Mouse (Mus musculus) hindbrain, postnatal 0 days (tissue): ENCODE results near the gene Stab2. TPM values are rescaled to one million over a fixed set of nuclear protein-coding genes. Genes with fewer than 3 reads are reported as not detected.
A peak's percentile ranks its signal among the peaks of the same experiment; 100 is the strongest.

ENCODE experiments used
- ATAC-seq: fragments of 200-750 bp; cut with Nextera tagmentation; 2 replicates; pipeline ENCODE4 v1.8.0; 2017; ENCODE audit warnings: mild to moderate bottlenecking, moderate TSS enrichment, moderate library complexity
- DNase-seq: peaks from one replicate; pipeline ENCODE4 v3.0.0-alpha.2; 2015; ENCODE audit warnings: low spot score
- H3K27ac ChIP-seq: fragments of 300-500 bp; sonication (generic); 2 replicates; pipeline ENCODE4 v1.5.1; 2014; ENCODE audit warnings: mild to moderate bottlenecking
- H3K27me3 ChIP-seq: fragments of 300-500 bp; sonication (generic); 2 replicates; pipeline ENCODE4 v1.6.1; 2014; ENCODE audit warnings: low read length, mixed read lengths; ENCODE audit not compliant: insufficient read depth
- H3K36me3 ChIP-seq: fragments of 300-500 bp; sonication (generic); 2 replicates; pipeline ENCODE4 v1.6.1; 2014; ENCODE audit warnings: low read length, mixed read lengths; ENCODE audit not compliant: insufficient read depth
- H3K4me1 ChIP-seq: fragments of 300-500 bp; sonication (generic); 2 replicates; pipeline ENCODE4 v1.6.1; 2014; ENCODE audit warnings: antibody characterized with exemption, low read length, mixed read lengths; ENCODE audit not compliant: insufficient read depth
- H3K4me2 ChIP-seq: fragments of 300-500 bp; sonication (generic); 2 replicates; pipeline ENCODE4 v1.6.1; 2014; ENCODE audit warnings: low read depth, mild to moderate bottlenecking, low read length, moderate library complexity, mixed read lengths
- H3K4me3 ChIP-seq: fragments of 300-500 bp; sonication (generic); 2 replicates; pipeline ENCODE4 v1.5.1; 2014; ENCODE audit warnings: low read length
- H3K9ac ChIP-seq: fragments of 300-500 bp; sonication (generic); replicated peaks from 2 replicates; pipeline ENCODE4 v1.6.1; 2014; ENCODE audit warnings: mild to moderate bottlenecking, low read length, moderate library complexity, mixed read lengths
- H3K9me3 ChIP-seq: fragments of 300-500 bp; sonication (generic); 2 replicates; pipeline ENCODE4 v1.6.1; 2016; ENCODE audit warnings: low read length, mixed read lengths
- CTCF ChIP-seq: IDR thresholded peaks from 2 replicates; pipeline ENCODE4 v1.5.1; 2016; ENCODE audit warnings: antibody characterized with exemption, control low read depth, low read depth
- WGBS: fragments of 180-500 bp; shearing (Covaris S2); extraction: QIAGEN DNeasy Blood & Tissue Kit; methylation state at CpG from one replicate; pipeline ENCODE4 v1.1.7; 2014; 5-methylcytosine and 5-hydroxymethylcytosine counted together
- polyA plus RNA-seq: library from polyadenylated mRNA; unstranded; fragments of >200 nt; fragmentation: Nextera tagmentation; extraction: Ambion mirVana; gene quantifications from 2 replicates; pipeline ENCODE4 v1.2.1, GENCODE M21; 2015
- total RNA-seq: library from RNA; depleted of rRNA; stranded (reverse); fragments of >200 nt; gene quantifications from 2 replicates; pipeline ENCODE4 v1.2.3, GENCODE M21; 2014

Stab2 gene
- total and polyA plus RNA-seq, 2 experiments from 2014 or later, result 0.10 to 0.42 TPM

GRCm38 (mm10) chr10:87039800-87040199 is 32.0 kb upstream of the Stab2 start:
- WGBS, result 84% methylated on average over 3 of the region's 3 CpGs
- Histone ChIP-seq H3K4me3 (no peak overlapping the region), H3K9ac (no peak overlapping the region), H3K36me3 (no peaks in the 10 kb centered on the region), H3K27me3 (no peaks in the 10 kb centered on the region), H3K4me1 (0 out of 2 replicates have a peak, but pooled peaks cover 4% of the 10 kb centered on the region), H3K27ac (no peak overlapping the region), H3K4me2 (no peak overlapping the region), H3K9me3 (no peaks in the 10 kb centered on the region)
- no peak for DNase-seq
- ATAC-seq, result no peak
- no peak for TF ChIP-seq CTCF

GRCm38 (mm10) chr10:87039340-87039739 is 31.5 kb upstream of the Stab2 start:
- H3K27ac ChIP-seq, result no peak overlapping the region
- no peak for TF ChIP-seq CTCF
- no peak overlapping the region for H3K4me2 ChIP-seq
- H3K9me3 ChIP-seq, result no peaks in the 10 kb centered on the region
- no peak overlapping the region for H3K9ac ChIP-seq
- no peak for DNase-seq
- H3K36me3 ChIP-seq, result no peaks in the 10 kb centered on the region
- WGBS, result 85% methylated on average over 6 of the region's 6 CpGs
- H3K4me1 ChIP-seq, result 0 out of 2 replicates have a peak, but pooled peaks cover 4% of the 10 kb centered on the region
- ATAC-seq, result no peak
- H3K4me3 ChIP-seq, result no peak overlapping the region
- H3K27me3 ChIP-seq, result no peaks in the 10 kb centered on the region

GRCm38 (mm10) chr10:87037062-87037461 is 29.2 kb upstream of the Stab2 start:
- DNase-seq, result peak; percentile 17
- H3K27ac ChIP-seq, result no peak overlapping the region
- ATAC-seq, result no peak
- no peaks in the 10 kb centered on the region for H3K36me3 ChIP-seq
- no peak for TF ChIP-seq CTCF
- no peak overlapping the region for H3K4me3 ChIP-seq
- 0 out of 2 replicates have a peak, but pooled peaks cover 4% of the 10 kb centered on the region for H3K4me1 ChIP-seq
- H3K9me3 ChIP-seq, result no peaks in the 10 kb centered on the region
- no peak overlapping the region; the same call in 1 of the 2 replicates for H3K9ac ChIP-seq
- no peaks in the 10 kb centered on the region for H3K27me3 ChIP-seq
- 22% methylated on average over 5 of the region's 5 CpGs for WGBS
- H3K4me2 ChIP-seq, result no peak overlapping the region

GRCm38 (mm10) chr10:87036271-87036703 is 28.5 kb upstream of the Stab2 start:
- Histone ChIP-seq H3K9ac (no peak overlapping the region), H3K4me3 (no peak overlapping the region), H3K27ac (no peak overlapping the region), H3K36me3 (no peaks in the 10 kb centered on the region), H3K27me3 (no peaks in the 10 kb centered on the region), H3K9me3 (no peaks in the 10 kb centered on the region), H3K4me1 (0 out of 2 replicates have a peak, but pooled peaks cover 4% of the 10 kb centered on the region), H3K4me2 (peak overlapping the region; percentile 39)
- ATAC-seq, result peak; percentile 83
- WGBS, result 15% methylated on average over 14 of the region's 14 CpGs
- peak; percentile 54 for DNase-seq
- no peak for TF ChIP-seq CTCF

- WGBS, result 26% methylated on average over 15 of the region's 15 CpGs
- Histone ChIP-seq H3K4me2 (no peak overlapping the region), H3K4me1 (0 out of 2 replicates have a peak, but pooled peaks cover 4% of the 10 kb centered on the region), H3K9me3 (no peaks in the 10 kb centered on the region), H3K4me3 (no peak overlapping the region), H3K36me3 (no peaks in the 10 kb centered on the region), H3K9ac (no peak overlapping the region), H3K27ac (no peak overlapping the region), H3K27me3 (no peaks in the 10 kb centered on the region)
- no peak for TF ChIP-seq CTCF
- DNase-seq (no peak), ATAC-seq (no peak; the same call in 1 of the 2 replicates)
Measured at GRCm38 (mm10) chr10:87035866-87036265, 28.0 kb upstream of the Stab2 start.

DNA sequence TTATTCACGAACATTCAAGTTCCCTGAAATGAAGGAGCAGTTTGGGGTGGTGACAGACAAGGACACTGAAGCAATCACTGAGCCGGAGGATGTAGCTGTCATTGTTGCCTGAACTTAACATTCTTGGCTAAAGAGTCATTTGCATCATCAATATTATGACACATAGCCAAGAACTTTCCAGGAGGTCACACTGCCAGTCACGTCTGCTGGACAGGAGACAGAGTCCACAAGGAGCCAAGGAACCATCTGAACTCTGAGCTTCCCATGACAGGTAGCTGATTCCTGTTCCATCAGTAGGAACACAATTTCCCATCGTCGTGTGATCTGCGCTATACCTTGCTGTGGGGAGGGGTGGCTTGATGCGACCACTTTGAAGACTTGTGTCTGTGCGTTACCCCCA is 24.9 kb upstream of the Stab2 start:
- Histone ChIP-seq H3K4me2 (no peak overlapping the region), H3K9ac (no peak overlapping the region), H3K4me3 (no peak overlapping the region), H3K4me1 (0 out of 2 replicates have a peak, but pooled peaks cover 4% of the 10 kb centered on the region), H3K36me3 (no peaks in the 10 kb centered on the region), H3K27ac (no peak overlapping the region), H3K9me3 (no peaks in the 10 kb centered on the region), H3K27me3 (no peaks in the 10 kb centered on the region)
- no peak for TF ChIP-seq CTCF
- DNase-seq (no peak), ATAC-seq (no peak)
- WGBS, result 88% methylated on average over 8 of the region's 8 CpGs

GRCm38 (mm10) chr10:87024884-87025283 is 17.1 kb upstream of the Stab2 start:
- WGBS, result 2% methylated on average over 9 of the region's 10 CpGs
- ATAC-seq, result peak; percentile 92

More at GRCm38 (mm10) chr10:87024884-87025283, 17.1 kb upstream of the Stab2 start:
- no peak overlapping the region for H3K4me2 ChIP-seq
- no peaks in the 10 kb centered on the region for H3K36me3 ChIP-seq
- no peaks in the 10 kb centered on the region for H3K27me3 ChIP-seq
- H3K4me3 ChIP-seq, result no peak overlapping the region
- no peak overlapping the region for H3K9ac ChIP-seq
- no peak overlapping the region for H3K27ac ChIP-seq
- H3K9me3 ChIP-seq, result no peaks in the 10 kb centered on the region
- no peaks in the 10 kb centered on the region for H3K4me1 ChIP-seq
- peak; percentile 94 for TF ChIP-seq CTCF
- peak; percentile 97 for DNase-seq
